Mouse (Mus musculus) lung, postnatal 0 days (tissue): ENCODE measurements around the gene Ugt1a2.

ENCODE experiments used
- CTCF ChIP-seq: IDR thresholded peaks from 2 replicates; pipeline ENCODE4 v1.5.1; 2016; ENCODE audit warnings: antibody characterized with exemption, mild to moderate bottlenecking
- EP300 ChIP-seq: IDR thresholded peaks from 2 replicates; pipeline ENCODE4 v1.6.1; 2016; ENCODE audit warnings: antibody characterized with exemption, mild to moderate bottlenecking, control low read depth

GRCm38 (mm10) chr1:88199996-88200395 is 405 bp upstream of the Ugt1a2 start:
- TF ChIP-seq CTCF (no peak), EP300 (no peak)
